Mouse (Mus musculus) heart, embryonic 11.5 days (tissue): ENCODE data around the gene Arhgef40. TPM values are rescaled to one million over a fixed set of nuclear protein-coding genes. Genes with fewer than 3 reads are reported as not detected.

ENCODE experiments used
- ATAC-seq: fragments of 200-750 bp; cut with Nextera tagmentation; replicated peaks from 2 replicates; pipeline ENCODE4 v1.8.0; 2017; ENCODE audit warnings: moderate library complexity; ENCODE audit not compliant: insufficient number of reproducible peaks, low FRiP score, low TSS enrichment
- H3K27ac ChIP-seq: fragments of 300-500 bp; sonication (generic); 2 replicates; pipeline ENCODE4 v1.5.1; 2014; ENCODE audit warnings: mild to moderate bottlenecking, low read depth, low read length
- H3K27me3 ChIP-seq: fragments of 300-500 bp; sonication (generic); 2 replicates; pipeline ENCODE4 v1.6.1; 2014; ENCODE audit warnings: mild to moderate bottlenecking, low read length, mixed read lengths; ENCODE audit not compliant: control insufficient read depth, insufficient read depth
- H3K36me3 ChIP-seq: fragments of 300-500 bp; sonication (generic); 2 replicates; pipeline ENCODE4 v1.6.1; 2014; ENCODE audit warnings: mild to moderate bottlenecking, low read length, moderate library complexity, mixed read lengths; ENCODE audit not compliant: control insufficient read depth, insufficient read depth
- H3K4me1 ChIP-seq: fragments of 300-500 bp; sonication (generic); 2 replicates; pipeline ENCODE4 v1.6.1; 2014; ENCODE audit warnings: low read length; ENCODE audit not compliant: control insufficient read depth, insufficient read depth
- H3K4me2 ChIP-seq: fragments of 300-500 bp; sonication (generic); 2 replicates; pipeline ENCODE4 v1.6.1; 2014; ENCODE audit warnings: mild to moderate bottlenecking, moderate library complexity
- H3K4me3 ChIP-seq: fragments of 300-500 bp; sonication (generic); 2 replicates; pipeline ENCODE4 v1.5.1; 2014; ENCODE audit warnings: low read depth, low read length
- H3K9ac ChIP-seq: fragments of 300-500 bp; sonication (generic); 2 replicates; pipeline ENCODE4 v1.6.1; 2014; ENCODE audit warnings: mild to moderate bottlenecking, low read depth, low read length, moderate library complexity
- H3K9me3 ChIP-seq: fragments of 300-500 bp; sonication (generic); replicated peaks from 2 replicates; pipeline ENCODE4 v1.6.1; 2016; ENCODE audit warnings: low read length; ENCODE audit not compliant: control insufficient read depth
- WGBS: fragments of 180-500 bp; shearing (Covaris S2); extraction: QIAGEN DNeasy Blood & Tissue Kit; methylation state at CpG from one replicate; pipeline ENCODE4 v1.1.7; 2014; ENCODE audit not compliant: insufficient replicate concordance; 5-methylcytosine and 5-hydroxymethylcytosine counted together
- polyA plus RNA-seq: library from polyadenylated mRNA; unstranded; fragments of >200 nt; fragmentation: Nextera tagmentation; extraction: Ambion mirVana; gene quantifications from 2 replicates; pipeline ENCODE4 v1.2.1, GENCODE M21; 2014

Arhgef40 gene
- polyA plus RNA-seq, 1 experiment from 2014 or later: 58.3 TPM

- Histone ChIP-seq H3K4me2 (no peak overlapping the region), H3K9me3 (no peaks in the 10 kb centered on the region), H3K4me3 (no peak overlapping the region), H3K4me1 (peaks cover 50% of the 10 kb centered on the region), H3K36me3 (peaks cover 14% of the 10 kb centered on the region), H3K27me3 (no peaks in the 10 kb centered on the region), H3K9ac (no peak overlapping the region), H3K27ac (no peak overlapping the region)
- no peak for ATAC-seq
- 87% methylated on average over 5 of the region's 5 CpGs for WGBS
These were observed 28.0 kb downstream of the Arhgef40 start for GRCm38 (mm10) chr14:52012553-52012952.

DNA sequence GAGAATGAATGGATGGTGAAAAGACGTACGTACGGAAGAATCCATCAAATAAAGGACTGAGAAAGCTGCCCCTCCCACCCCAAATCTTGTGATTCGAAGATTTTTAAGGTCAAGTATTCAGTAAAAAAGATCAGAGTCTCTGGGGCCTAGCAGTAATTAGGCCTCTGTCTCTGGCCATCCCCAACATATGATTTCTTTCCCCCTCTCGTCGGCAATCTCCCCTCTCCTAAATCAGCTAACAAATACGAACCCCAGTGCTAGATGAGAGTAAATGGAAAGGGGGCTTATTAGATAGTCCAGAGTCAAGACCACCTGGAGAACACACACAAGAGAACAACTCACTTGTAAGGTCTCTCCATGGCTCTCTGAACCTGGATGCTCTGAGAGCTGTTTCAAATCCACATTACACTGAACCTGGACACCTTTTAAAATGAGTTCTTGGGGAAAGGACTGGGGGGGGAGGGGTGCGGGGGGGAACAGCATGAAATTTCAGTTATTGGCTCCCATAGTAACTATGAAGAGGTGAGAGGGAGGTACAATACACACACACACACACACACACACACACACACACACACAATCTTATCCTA lies 28.6 kb downstream of the Arhgef40 start:
- WGBS: 72% methylated on average over 8 of the region's 8 CpGs
- Histone ChIP-seq H3K36me3 (peaks cover 14% of the 10 kb centered on the region), H3K4me3 (peak overlapping the region; percentile 75), H3K9me3 (no peaks in the 10 kb centered on the region), H3K27ac (peak overlapping the region; percentile 98), H3K4me1 (peaks cover 50% of the 10 kb centered on the region), H3K4me2 (peak overlapping the region; percentile 85), H3K9ac (peak overlapping the region; percentile 86), H3K27me3 (no peaks in the 10 kb centered on the region)
- no peak for ATAC-seq

GRCm38 (mm10) chr14:52013771-52014219 lies 29.3 kb downstream of the Arhgef40 start:
- 3% methylated on average over 16 of the region's 24 CpGs for WGBS
- H3K4me1 ChIP-seq: peaks cover 50% of the 10 kb centered on the region
- H3K27ac ChIP-seq: peak overlapping the region; percentile 98

DNA sequence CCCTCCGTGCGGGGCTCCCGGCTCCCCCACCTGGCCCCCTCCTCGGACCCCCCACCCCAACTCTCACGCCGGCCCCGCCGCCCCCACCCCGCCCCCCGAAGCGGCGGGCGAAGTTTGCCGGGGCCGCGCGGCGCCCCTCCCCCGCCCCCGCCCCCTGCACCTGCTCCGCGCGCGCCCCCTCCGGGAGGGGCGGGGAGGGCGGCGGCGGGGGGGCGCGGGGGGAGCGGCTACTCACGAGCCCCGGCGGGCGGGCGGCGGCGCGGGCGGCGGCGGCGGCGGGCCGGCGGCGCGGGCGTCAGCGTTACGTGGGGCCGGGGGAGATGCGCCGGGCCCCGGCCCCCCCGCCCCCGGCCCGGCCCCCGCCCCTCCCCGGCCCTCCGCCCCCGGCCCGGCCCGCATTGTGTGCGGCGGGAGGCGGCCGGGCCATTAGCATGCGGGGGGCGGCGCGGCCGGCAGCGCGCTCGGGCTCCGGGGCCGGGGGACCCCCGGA lies 29.8 kb downstream of the Arhgef40 start:
- H3K9ac ChIP-seq: peak overlapping the region; percentile 86
- peak overlapping the region; percentile 85 for H3K4me2 ChIP-seq
- peak overlapping the region; percentile 98 for H3K27ac ChIP-seq
- no peaks in the 10 kb centered on the region for H3K9me3 ChIP-seq
- peak overlapping the region; percentile 75 for H3K4me3 ChIP-seq
- peaks cover 5% of the 10 kb centered on the region; the same call in 1 of the 2 replicates for H3K36me3 ChIP-seq
- H3K4me1 ChIP-seq: peaks cover 50% of the 10 kb centered on the region
- no peaks in the 10 kb centered on the region for H3K27me3 ChIP-seq
- peak; percentile 60 for ATAC-seq
- 1% methylated on average over 14 of the region's 80 CpGs for whole genome bisulfite sequencing

More at GRCm38 (mm10) chr14:52013771-52014219, 29.3 kb downstream of the Arhgef40 start:
- no peaks in the 10 kb centered on the region for H3K9me3 ChIP-seq
- H3K27me3 ChIP-seq: no peaks in the 10 kb centered on the region
- ATAC-seq: no peak; the same call in 1 of the 2 replicates
- peaks cover 8% of the 10 kb centered on the region; the same call in 1 of the 2 replicates for H3K36me3 ChIP-seq
- H3K4me2 ChIP-seq: peak overlapping the region; percentile 85
- peak overlapping the region; percentile 75 for H3K4me3 ChIP-seq
- H3K9ac ChIP-seq: peak overlapping the region; percentile 86

DNA sequence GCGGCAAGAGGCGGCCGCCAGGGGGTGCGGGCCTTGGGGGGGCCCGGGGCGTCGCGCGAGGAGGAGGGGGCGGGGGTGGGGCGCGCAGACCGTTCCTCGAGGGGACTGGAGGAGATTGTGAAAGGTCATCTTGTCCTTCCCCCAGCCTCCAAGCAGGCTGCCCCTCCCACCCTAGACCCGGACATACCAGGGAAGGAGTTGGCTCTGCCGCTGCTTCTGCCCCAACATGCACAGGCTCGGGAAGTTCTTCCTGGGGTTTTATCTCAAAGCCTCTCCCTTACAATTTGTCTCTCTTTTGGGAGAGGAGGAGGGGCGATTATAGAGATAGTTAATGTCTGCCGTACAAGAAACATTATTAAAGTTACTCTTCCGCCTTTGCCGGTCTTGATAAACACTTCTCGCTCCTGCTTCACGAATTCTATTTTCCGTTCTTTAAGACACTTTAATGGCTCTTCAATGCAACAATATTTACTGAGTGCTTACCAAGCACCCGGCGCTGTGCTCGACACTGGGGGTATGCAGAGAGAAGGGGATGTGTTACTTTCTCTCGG lies 30.3 kb downstream of the Arhgef40 start:
- Histone ChIP-seq H3K27ac (peak overlapping the region; percentile 98), H3K36me3 (no peaks in the 10 kb centered on the region), H3K9me3 (no peaks in the 10 kb centered on the region), H3K4me3 (peak overlapping the region; percentile 75), H3K9ac (peak overlapping the region; percentile 86), H3K4me2 (peak overlapping the region; percentile 85), H3K27me3 (no peaks in the 10 kb centered on the region), H3K4me1 (peaks cover 46% of the 10 kb centered on the region)
- peak; percentile 49 for ATAC-seq
- 1% methylated on average over 14 of the region's 28 CpGs for WGBS

DNA sequence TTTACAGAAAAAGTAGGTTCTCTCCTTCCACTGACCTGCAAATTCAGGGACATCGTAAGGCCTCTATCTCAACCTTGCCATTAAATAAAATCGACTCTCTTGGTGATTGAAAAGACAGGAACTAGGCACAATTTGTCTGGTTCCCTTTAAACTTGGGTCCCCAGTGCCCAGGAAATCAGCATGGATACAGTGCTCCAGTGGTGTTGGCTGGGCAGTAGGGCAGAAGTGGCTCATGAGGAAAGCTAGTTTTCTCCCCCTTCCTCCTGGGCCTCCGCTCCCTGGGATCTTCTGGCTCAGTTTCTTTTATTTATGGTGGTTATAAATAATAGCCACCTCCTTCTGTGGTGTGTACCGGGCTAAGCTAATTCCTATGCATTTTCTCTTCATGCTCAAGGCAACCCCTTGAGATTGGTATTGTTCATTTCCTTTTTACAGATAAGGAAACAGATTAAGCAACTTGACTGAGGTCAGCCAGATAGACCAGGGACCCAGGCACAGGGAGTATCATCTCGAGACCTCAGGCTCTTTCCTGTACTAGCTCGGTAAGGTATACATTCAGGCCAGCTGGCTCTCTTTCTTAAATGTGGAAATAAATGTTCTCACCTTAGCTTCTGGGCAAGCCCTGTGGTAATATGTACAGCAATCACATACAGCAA lies 31.1 kb downstream of the Arhgef40 start, which contains the start of gene Tmem253:
Gene Tmem253 (plus strand): TSS at position 214 of the 656 bp plus-strand sequence.
- Histone ChIP-seq H3K4me3 (peak within 1 kb of the TSS; percentile 75), H3K27me3 (no peaks in the 10 kb centered on the region), H3K36me3 (no peaks in the 10 kb centered on the region), H3K27ac (peak within 1 kb of the TSS; percentile 98), H3K9ac (peak within 1 kb of the TSS; percentile 86), H3K4me1 (peaks cover 39% of the 10 kb centered on the region), H3K4me2 (peak within 1 kb of the TSS; percentile 85), H3K9me3 (no peaks in the 10 kb centered on the region)
- ATAC-seq: no peak
- WGBS: 30% methylated on average over 6 of the region's 6 CpGs

- H3K9me3 ChIP-seq: no peaks in the 10 kb centered on the region
- H3K4me1 ChIP-seq: peaks cover 31% of the 10 kb centered on the region
- no peak overlapping the region for H3K4me3 ChIP-seq
- 84% methylated on average over 13 of the region's 13 CpGs for WGBS
- no peak overlapping the region for H3K27ac ChIP-seq
- no peak overlapping the region for H3K4me2 ChIP-seq
- no peak for ATAC-seq
- H3K9ac ChIP-seq: no peak overlapping the region
- no peaks in the 10 kb centered on the region for H3K36me3 ChIP-seq
- H3K27me3 ChIP-seq: no peaks in the 10 kb centered on the region
These were observed 32.3 kb downstream of the Arhgef40 start for GRCm38 (mm10) chr14:52016625-52017405.

DNA sequence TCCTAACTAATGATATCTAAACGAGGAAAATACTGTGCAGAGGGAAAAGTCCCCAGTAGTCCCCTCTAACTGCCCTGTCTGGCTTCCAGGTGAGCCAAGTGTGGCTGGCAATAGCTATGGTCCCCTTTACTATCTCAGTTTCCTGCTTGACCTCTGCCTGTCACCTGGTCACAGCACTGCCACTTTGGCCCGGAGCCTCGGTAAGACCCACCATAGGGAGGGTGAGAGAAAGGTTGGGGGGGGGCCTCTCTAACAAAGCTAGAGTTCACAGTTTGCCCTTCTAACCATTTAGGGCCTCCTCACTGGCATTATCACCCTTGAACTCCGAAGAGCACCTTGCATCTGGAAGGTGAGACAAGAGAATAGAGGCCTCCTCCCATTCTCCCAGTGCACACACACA lies 33.1 kb downstream of the Arhgef40 start:
- Histone ChIP-seq H3K4me3 (no peak overlapping the region), H3K9ac (no peak overlapping the region), H3K4me2 (no peak overlapping the region), H3K27ac (no peak overlapping the region), H3K4me1 (peaks cover 35% of the 10 kb centered on the region), H3K9me3 (no peaks in the 10 kb centered on the region), H3K36me3 (no peaks in the 10 kb centered on the region), H3K27me3 (no peaks in the 10 kb centered on the region)
- no peak for ATAC-seq
- 72% methylated on average over 4 of the region's 4 CpGs for WGBS
